11 mouse cellular contexts compared by ENCODE assay signal in genomic region chr5:47240586-47240985, GRCm38 (mm10).
DNase-seq lines count a peak whose midpoint lies in the region; ATAC-seq lines count a peak whose summit lies in the region.
"Had no signal": no experiment of that assay in that cellular context is flagged by ENCODE, and none has a peak within 500 bp of the region (broad histone marks: within the 10 kb centered on the region; RNA-seq: fewer than 3 reads in every experiment).

No protein-coding gene starts in this region.

- H3K36me3 ChIP-seq in midbrain, embryonic 14.5 days (ENCODE audit: control insufficient read depth, insufficient read depth, low read length): no peaks in the 10 kb centered on the region
- H3K36me3 ChIP-seq in midbrain, embryonic 16.5 days (ENCODE audit: control insufficient read depth, insufficient read depth, low read length): no peaks in the 10 kb centered on the region
- H3K36me3 ChIP-seq in heart, embryonic 15.5 days: no peaks in the 10 kb centered on the region
- no peaks in the 10 kb centered on the region for H3K36me3 ChIP-seq in limb, embryonic 10.5 days
- H3K36me3 ChIP-seq: neural tube, embryonic 13.5 days had no signal

- H3K4me2 ChIP-seq in midbrain, embryonic 14.5 days (ENCODE audit: low read length): no peak overlapping the region
- H3K4me2 ChIP-seq in midbrain, embryonic 16.5 days (ENCODE audit: low read length): no peak overlapping the region
- H3K4me2 ChIP-seq in heart, embryonic 15.5 days: 0 out of 2 replicates have a peak overlapping the region, but pooled peaks have one; percentile 15
- H3K4me2 ChIP-seq: neural tube, embryonic 13.5 days had no signal

- no peak overlapping the region for H3K27ac ChIP-seq in midbrain, embryonic 14.5 days (replicated peaks; ENCODE audit: low read depth, low read length)
- no peak overlapping the region for H3K27ac ChIP-seq in midbrain, embryonic 16.5 days (ENCODE audit: low read length)
- peak overlapping the region; percentile 70 for H3K27ac ChIP-seq in heart, embryonic 15.5 days
- no peak overlapping the region for H3K27ac ChIP-seq in limb, embryonic 10.5 days
- H3K27ac ChIP-seq: neural tube, embryonic 13.5 days had no signal

- 77% methylated on average over 7 of the region's 7 CpGs for WGBS in midbrain, embryonic 14.5 days
- WGBS in midbrain, embryonic 16.5 days: 75% methylated on average over 7 of the region's 7 CpGs
- WGBS in heart, embryonic 15.5 days: 48% methylated on average over 7 of the region's 7 CpGs
- 86% methylated on average over 7 of the region's 7 CpGs for WGBS in limb, embryonic 10.5 days

- intact Hi-C loops in left cerebral cortex, postnatal 36 days (cut with DNase I): no loop called here

- ATAC-seq in midbrain, embryonic 14.5 days (ENCODE audit: low FRiP score, low TSS enrichment): no peak
- no peak for ATAC-seq in midbrain, embryonic 16.5 days
- no peak for ATAC-seq in heart, embryonic 15.5 days (replicated peaks; ENCODE audit: insufficient number of reproducible peaks, insufficient read depth, low FRiP score, low read depth)

- H3K27me3 ChIP-seq in midbrain, embryonic 14.5 days (ENCODE audit: control insufficient read depth, insufficient read depth, low read length): no peaks in the 10 kb centered on the region
- no peaks in the 10 kb centered on the region for H3K27me3 ChIP-seq in midbrain, embryonic 16.5 days (ENCODE audit: control insufficient read depth, insufficient read depth, low read depth, low read length)
- H3K27me3 ChIP-seq in heart, embryonic 15.5 days: no peaks in the 10 kb centered on the region
- no peaks in the 10 kb centered on the region for H3K27me3 ChIP-seq in limb, embryonic 10.5 days (ENCODE audit: low read depth, poor library complexity, severe bottlenecking)
- H3K27me3 ChIP-seq: megakaryocyte, embryonic 14.5 days; neural tube, embryonic 13.5 days had no signal

- 0 out of 2 replicates have a peak, but pooled peaks cover 4% of the 10 kb centered on the region for H3K9me3 ChIP-seq in midbrain, embryonic 14.5 days (ENCODE audit: control insufficient read depth, low read length)
- H3K9me3 ChIP-seq in midbrain, embryonic 16.5 days (replicated peaks; ENCODE audit: control insufficient read depth, low read length, poor library complexity, severe bottlenecking): peaks cover 4% of the 10 kb centered on the region; the same call in 1 of the 2 replicates
- H3K9me3 ChIP-seq in heart, embryonic 15.5 days (replicated peaks): no peaks in the 10 kb centered on the region
- no peaks in the 10 kb centered on the region for H3K9me3 ChIP-seq in limb, embryonic 10.5 days (replicated peaks)
- H3K9me3 ChIP-seq: neural tube, embryonic 13.5 days had no signal

- H3K9ac ChIP-seq in midbrain, embryonic 14.5 days (replicated peaks; ENCODE audit: low read length): no peak overlapping the region
- no peak overlapping the region for H3K9ac ChIP-seq in midbrain, embryonic 16.5 days (ENCODE audit: low read depth, low read length)
- no peak overlapping the region for H3K9ac ChIP-seq in heart, embryonic 15.5 days
- H3K9ac ChIP-seq: neural tube, embryonic 13.5 days had no signal

- H3K4me3 ChIP-seq in midbrain, embryonic 14.5 days (replicated peaks; ENCODE audit: low read depth, low read length): no peak overlapping the region
- no peak overlapping the region for H3K4me3 ChIP-seq in midbrain, embryonic 16.5 days (ENCODE audit: low read depth, low read length)
- H3K4me3 ChIP-seq in heart, embryonic 15.5 days: no peak overlapping the region
- H3K4me3 ChIP-seq in limb, embryonic 10.5 days: no peak overlapping the region
- H3K4me3 ChIP-seq: megakaryocyte, embryonic 14.5 days; neural tube, embryonic 13.5 days had no signal

- DNase-seq in frontal cortex, postnatal 36 days (ENCODE audit: low spot score in 2 of 2): peak; percentile 1 to 16
- no peak for DNase-seq in frontal cortex, postnatal 25 days (ENCODE audit: low spot score in 2 of 2)
- DNase-seq in midbrain, embryonic 14.5 days: peak; percentile 9
- DNase-seq in left cerebral cortex, postnatal 36 days (ENCODE audit: low spot score in 2 of 2): peak; percentile 4 to 13
- no peak for DNase-seq in urinary bladder, postnatal 4 days (ENCODE audit: low spot score in 2 of 2)
- no peak for DNase-seq in limb, embryonic 10.5 days (ENCODE audit: low spot score)
- DNase-seq: thymus, adult 2 months had no signal

- no peaks in the 10 kb centered on the region for H3K4me1 ChIP-seq in midbrain, embryonic 14.5 days (ENCODE audit: control insufficient read depth, insufficient read depth, low read length)
- 0 out of 2 replicates have a peak, but pooled peaks cover 3% of the 10 kb centered on the region for H3K4me1 ChIP-seq in midbrain, embryonic 16.5 days (ENCODE audit: control insufficient read depth, insufficient read depth, low read length)
- H3K4me1 ChIP-seq in heart, embryonic 15.5 days (replicated peaks): no peaks in the 10 kb centered on the region; the same call in 1 of the 2 replicates
- H3K4me1 ChIP-seq in limb, embryonic 10.5 days: no peaks in the 10 kb centered on the region
- H3K4me1 ChIP-seq: neural tube, embryonic 13.5 days had no signal

Comparison
In these comparisons a context has a peak if more than half of its experiments do, and no peak if none do; other contexts are left out.
1. DNase-seq: peak in frontal cortex, postnatal 36 days (2 of 2), midbrain, embryonic 14.5 days (single experiment) and left cerebral cortex, postnatal 36 days (2 of 2); none in frontal cortex, postnatal 25 days (0 of 2), urinary bladder, postnatal 4 days (0 of 2) and limb, embryonic 10.5 days (single experiment).